Mouse (Mus musculus) cerebellum, adult 9-10 months (tissue): Measurements from ENCODE around the gene Capn15.

Experiments used
- DNase-seq: peaks from one replicate; pipeline ENCODE4 v3.0.0; 2022

Capn15 gene

DNA sequence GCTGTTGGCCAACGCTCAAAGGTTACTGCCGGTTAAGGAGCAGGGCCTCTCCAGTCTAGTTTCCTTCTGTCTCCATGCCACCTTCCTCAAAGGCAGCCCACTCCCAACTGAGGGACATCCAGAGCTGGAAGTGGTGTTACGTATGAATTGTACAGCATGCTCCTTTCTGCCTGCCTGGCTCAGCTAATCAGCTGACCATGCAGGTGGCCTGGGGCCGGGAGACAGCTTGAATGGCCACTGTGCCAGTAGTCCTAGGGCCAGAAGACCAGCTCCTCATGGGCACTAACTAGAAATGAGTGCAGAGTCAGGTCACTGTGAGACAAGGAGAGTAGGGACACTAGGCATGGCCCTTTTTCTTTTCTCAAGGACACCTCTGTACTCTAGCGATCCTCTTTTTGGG lies 32.4 kb downstream of the Capn15 start:
- DNase-seq: peak; percentile 88

DNA sequence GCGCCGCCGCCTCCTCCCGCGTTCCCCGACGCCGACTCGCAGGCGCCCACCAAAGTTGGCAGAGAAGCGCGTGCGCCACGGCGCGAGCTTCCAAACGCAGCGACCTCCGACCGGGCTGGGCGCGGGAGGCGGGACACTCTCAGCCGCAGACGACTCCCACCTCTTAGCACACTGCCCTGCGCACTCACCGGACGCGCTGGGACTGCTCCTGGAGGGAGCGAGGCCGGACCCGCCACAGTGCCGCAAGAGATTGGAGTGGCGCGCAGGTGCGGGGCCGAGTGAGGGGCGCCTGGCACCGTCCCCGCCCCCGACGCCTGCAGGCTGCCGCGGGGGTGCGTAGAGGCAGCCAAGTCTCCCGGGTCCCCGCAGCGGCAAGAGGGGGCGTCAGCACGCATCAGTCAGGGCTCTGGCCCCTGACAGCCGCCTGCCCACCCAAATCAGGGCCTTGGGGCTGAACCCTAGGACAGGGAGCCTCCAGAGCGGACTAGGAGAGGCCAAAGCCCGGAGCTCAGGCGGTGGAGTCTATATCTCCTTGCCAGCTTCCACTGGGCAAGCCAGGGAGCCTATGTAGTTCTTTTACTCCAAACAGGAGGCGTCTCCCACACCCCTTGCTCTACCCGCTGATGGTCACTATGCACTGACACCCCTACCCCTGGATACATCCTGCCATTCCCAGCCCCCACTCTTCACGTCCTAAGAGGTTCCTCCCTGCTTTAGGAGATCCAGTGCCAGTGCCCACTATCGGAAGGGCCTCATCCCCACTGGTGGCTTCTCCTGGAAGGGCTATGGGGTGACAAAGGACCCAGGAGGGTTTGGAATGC lies 33.6 kb downstream of the Capn15 start, which contains the start of gene A930017K11Rik:
Gene A930017K11Rik, minus strand, starts transcription at position 763 of the 821 bp plus-strand sequence.
- peak; percentile 74 for DNase-seq

DNA sequence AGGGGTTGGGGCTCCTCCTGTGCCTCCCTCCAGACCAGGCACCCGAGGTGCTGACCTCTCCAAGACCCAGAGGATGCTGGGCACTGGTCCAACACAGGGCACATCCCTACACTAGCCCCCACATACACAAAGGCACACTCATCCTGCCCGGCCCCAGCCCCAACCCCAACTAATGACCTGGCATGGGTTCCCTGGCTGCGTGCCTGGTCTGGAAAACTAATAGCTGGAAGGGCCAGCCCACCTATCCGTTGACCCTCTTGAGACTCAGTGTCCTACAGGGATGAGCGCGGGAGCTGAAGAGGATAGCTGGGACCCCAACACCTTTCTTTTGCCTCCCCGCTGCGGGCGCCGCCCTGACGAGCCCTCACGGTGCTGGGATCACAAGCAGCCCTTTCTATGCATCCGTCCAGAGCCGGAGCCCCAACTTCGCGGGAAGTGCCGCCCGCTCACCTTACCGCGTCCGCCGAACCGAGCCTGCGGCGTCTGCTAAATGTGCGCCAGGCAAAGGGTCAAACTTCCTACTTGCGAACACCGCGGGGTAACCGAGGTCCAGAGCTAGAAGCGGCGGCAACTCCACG lies 34.3 kb downstream of the Capn15 start:
- DNase-seq: peak; percentile 77

DNA sequence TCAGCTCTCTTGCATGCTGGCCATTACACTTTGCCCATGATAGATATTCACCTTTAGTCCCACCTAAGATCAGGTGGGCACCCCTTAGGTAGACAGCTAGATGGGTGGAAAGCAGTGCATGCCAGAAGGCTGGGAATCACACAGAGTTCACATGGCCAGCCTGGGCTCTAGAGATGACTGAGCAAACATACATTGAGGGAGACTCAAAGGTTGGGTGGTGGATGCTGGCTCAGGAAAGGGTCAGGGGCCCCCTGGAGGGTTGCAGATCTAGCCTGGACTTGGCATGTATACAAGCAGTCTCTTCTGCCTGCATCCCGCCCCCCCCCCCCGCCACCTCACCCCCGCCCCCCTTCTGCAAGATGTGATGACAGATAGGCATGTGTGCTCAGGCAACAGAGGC lies 34.9 kb downstream of the Capn15 start:
- DNase-seq: peak; percentile 62

DNA sequence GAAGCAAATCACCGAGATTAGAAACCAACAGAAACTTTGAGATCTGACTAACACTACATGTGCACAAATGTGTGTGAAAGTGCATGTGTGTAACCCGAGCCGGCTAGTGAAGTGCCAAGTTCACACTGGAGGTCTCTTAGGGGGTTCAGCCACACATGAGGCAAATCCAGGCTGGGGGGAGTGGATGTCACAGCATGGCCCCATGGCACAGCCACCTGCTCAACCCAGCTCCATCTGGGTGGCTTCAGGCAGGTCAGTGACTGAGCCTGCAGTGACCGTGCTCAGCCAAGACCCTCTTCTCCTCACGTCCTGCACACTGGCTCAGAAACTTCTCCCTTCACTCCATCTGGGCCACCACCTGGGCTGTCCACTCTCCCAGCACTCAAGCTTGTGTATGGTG lies 35.6 kb downstream of the Capn15 start:
- DNase-seq: peak; percentile 61

DNA sequence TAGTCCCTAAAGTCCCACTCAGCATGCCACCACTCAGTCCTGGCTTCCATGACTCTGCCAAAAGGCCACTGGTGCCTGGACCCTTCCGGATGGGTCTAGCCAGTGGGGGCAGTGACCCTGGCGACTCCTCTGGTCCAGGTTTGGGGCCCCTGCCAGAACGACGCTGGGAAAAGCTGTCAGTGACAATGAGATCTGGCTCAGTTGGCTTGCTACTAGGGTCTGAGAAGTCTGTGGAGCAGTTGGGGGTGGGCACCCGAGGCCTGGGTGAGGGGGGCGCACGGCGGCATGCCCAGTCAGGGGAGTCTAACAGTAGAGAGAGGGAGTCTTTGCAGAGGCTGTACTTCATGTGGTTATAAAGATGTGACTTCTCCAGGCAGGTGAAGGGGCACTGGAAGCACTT lies 37.5 kb downstream of the Capn15 start:
- DNase-seq: peak; percentile 58

DNA sequence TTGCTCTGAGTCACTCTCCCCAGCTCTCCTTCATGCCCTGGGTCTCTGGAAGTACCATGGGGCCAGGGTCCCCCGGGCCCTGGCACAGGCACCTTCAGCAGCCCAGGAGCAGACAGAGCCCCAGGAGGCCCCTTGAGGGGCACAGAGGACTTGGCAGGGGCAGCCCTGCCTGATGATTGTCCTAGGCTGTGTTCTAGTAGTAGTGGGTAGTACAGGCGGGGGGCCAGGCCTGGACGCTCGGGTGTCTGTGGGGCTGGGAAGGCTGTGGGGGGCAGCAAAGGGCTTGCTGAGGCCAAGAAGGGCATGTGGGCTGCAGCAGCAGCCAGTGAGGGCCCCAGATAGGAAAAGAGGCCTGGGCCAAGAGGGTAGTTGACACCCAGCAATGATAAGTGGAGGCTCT lies 38.0 kb downstream of the Capn15 start:
- DNase-seq: no peak

DNA sequence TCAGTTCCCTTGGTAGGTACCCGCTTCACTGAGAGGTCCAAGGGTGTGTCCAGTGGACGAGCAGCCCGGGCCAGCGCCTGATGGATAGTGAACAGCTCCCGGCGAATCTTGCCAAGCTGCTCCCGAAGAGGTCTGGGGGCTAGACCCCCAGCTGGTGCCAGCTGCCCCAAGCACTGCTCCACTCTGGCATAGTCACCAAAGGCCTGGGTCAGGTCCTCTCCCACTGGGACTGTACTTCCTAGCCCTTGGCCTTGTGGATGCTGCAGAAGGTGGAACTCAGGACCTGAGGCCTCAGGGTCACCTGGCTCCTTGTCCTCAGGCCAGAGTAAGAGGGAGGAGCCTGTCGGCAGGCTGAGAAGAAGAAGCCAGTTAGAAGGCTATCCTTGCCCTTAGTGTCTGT lies 38.7 kb downstream of the Capn15 start:
- DNase-seq: no peak

DNA sequence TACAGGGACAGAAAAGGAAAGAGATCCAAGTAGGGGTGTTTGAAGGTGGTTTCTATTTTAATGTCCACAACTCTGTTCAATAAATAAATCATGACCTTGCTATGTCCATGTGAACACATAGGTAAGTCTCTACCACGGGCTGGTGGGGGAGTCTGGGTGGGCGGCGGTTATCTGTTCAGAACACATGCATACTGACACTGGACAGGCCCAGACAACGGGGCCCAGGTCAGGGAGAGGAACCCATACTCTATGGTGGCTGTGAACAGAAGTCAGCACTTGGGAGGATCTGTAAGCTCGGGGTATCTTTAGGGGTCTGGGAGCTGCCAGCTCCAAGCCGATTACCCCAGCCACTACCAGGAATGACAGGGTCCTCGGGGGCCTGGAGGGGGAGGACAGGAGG lies 39.2 kb downstream of the Capn15 start:
- no peak for DNase-seq

DNA sequence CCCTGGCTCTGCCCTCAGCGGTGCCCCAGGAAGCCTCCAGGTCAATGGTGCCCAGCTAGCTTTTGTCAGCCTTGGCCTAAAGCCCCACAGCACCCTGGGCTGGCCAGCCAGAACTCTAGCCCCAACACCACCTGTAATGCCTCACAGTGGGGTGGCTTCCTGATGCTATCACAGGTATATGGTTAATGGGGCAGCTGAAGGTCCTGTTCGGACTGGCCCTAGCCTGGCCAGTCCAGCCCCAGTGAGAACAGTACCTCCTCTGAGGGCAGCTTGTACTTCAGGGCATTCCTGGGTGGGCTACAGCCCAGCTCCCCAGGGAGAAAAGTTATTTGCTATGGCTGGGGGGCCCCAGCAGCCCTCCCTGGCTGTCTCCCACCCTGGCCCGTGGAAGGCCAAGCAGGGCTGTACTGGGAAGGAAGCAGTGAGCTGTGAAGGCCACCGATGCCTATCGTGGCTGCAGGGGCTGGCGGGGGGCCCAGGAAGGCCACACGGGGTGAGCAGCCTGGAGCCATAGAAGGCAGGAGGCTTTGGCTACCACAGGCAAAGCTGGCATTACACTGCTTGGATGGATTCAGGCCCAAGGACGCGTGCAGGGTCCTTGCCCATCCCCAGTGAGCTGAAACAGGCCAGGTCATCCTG lies 40.0 kb downstream of the Capn15 start:
- no peak for DNase-seq

DNA sequence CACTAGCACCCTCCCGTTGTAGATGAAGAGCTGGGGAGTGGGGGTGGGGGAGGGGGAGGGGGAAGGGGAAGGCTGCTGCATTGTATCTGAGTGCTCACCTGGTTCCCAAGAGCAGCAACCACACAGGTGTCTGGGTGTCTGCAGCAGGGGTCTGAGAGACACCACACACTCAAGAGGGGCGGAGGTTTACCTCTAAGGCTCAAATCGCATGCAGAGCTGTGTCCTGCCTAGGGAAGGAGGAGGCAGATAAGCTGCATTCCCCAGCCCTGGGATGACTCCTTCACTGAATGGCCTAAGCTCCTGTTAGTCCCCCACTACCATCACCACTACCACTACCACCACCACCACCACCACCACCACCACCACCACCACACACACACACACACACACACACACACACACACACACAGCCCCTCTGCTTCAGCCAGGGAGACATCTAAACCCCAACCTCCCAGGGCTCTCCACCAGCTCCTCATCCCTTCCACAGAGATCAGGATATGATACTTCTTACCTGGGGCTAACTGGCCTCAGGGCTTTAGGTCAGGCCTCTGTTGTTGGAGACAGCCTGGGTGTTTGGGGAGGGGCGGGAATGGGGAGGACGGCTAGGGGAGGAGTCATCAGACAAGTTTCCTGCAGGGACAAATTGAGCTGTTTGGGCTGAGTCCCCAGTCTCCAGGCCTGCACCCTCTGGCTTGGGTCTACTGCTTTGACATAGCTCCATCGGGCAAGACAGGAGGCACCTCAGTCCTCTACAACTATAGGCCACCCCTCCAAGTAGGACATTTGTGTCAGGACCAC lies 41.0 kb downstream of the Capn15 start, which contains the start of the genes Pigq and Nhlrc4:
Gene Pigq, minus strand, starts transcription at position 571 of the 798 bp plus-strand sequence.
Gene Nhlrc4, minus strand, starts transcription at position 596 of the 798 bp plus-strand sequence.
- no peak for DNase-seq

DNA sequence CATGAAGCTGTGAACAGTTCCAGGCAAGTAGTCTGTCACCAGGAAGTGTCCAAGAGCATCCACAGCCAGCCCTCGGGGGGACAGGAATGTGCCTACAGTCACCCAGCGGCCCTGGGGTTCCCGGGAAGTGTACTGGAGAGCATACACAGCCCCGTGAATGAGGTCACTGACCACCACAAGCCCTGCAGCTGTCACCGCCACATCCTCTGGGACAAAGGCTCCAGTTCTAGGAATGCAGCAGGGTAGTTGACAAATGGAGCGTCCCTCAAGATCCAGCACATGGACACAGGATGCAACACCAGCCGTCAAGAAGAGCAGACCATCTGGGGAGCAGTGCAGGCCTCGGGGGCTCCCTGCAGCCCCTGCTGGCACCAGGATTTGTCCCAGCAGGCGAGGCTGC lies 41.8 kb downstream of the Capn15 start:
- DNase-seq: no peak

DNA sequence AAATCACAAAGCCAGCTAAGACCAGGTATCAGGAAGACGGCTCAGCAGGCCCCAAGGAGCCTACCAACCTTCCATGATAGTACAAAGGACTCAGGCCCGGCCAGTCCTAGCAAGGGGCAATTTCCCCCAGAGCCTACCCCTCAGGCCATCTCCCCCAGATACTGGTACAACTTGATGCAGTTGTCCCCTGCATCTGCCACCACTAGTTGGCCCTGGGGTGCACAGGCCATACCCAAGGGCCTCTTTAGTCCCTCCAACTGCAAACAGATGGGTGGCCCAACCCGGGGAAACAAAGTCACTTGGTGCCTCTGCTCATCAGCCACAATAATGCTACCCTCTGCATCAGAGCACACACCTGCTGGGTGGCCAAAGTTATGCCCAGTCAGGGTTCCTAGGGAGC lies 42.4 kb downstream of the Capn15 start:
- no peak for DNase-seq

DNA sequence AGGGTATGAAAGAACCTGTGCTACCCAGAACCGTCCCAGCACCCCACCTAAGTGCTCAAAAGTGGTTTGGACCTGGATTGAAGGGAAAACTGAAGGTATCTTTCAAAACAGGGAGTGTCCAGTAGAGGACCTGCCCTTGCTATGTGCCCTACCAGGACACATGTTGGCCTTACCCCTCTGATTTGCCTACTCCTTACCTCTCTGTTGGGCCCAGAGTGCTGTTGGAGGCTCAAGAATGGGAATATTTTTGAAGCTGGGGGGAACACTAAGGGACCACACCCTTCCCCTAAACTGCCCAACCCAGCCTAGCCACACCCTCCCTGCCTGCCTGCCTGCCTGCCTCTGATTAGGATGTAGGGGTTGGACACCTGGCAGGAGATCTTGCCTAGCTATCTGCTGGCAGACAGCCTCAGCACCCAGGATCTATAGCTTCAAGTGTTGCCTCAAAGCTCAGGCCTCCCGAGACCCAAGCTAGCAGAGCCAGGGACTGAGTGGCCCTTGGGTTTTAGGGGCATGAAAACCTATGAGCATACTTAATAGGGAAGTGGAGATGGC lies 42.9 kb downstream of the Capn15 start:
- peak; percentile 54 for DNase-seq

DNA sequence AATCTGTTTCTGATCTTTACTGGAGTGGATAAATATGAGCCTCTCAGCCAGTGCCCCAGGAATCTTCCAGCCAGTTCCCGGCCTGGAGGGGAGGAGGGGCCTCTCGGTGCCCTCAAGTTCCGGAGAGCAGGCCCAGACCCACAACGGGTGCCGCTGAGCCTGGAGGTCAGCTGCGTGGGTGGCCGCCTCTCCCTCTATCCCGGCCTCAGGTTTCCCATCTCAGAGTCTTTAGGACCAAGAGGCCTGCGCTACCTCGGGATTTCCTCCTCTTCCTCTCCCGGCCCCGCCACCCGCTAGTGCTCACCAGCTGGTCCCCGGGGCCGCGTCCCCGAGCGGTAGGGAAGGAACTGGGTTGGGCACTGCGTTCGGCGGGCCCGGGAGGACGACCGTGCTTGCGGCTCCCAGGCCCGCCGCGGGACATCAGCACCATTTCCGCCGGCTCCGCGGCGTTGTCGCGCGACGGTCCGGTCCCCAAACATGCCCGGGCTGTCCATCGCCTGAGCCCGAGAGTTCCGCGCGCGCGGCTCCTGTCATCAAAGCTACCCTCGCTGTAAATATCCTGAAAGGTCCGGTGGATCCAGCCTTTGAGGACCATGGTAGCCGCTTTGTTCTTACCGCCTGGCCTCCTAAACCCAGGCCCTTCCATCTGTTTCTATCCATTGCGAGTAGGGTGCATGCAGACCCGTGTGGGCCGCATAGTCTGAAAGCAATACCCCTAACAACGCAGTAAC lies 43.9 kb downstream of the Capn15 start:
- DNase-seq: peak; percentile 73

DNA sequence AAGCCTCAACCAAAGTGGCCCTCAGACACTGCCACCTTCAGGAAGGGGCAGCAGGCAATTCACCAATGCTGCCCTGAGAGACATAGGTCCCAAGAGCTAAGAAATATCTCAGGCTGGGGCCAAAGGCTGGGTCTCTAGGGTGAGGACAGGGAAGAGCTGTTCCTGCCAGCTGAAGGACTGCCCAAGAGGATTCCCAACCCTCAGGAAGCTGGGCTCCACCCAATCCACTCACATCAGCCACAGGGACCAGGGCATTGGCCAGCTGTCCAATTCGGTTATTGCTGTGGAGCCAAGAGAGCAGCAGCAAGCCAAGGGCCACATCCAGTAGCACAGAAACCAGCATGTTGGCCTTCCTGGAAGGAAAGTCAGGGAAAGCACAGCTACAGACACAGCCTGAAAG lies 51.1 kb downstream of the Capn15 start:
- DNase-seq: no peak

DNA sequence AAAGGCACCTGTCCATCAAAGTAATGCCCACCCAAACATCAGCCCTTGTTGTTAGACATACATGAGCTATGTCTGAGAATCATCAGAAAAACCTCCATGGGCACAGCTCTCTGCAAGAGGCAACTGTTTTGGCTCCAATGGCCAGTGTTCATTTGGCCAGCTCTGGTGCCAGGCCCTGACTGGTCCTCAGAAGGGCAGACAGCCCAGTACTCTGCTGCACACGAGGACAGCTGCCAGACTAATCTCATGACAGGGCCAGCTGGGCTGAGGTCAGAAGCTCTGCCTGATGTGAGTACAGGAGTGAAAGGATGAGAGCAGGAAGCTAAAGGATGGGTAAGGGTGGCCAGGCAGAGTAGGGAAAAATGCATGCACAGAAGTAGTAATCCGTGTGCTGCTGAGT lies 60.2 kb downstream of the Capn15 start:
- peak; percentile 46 for DNase-seq

DNA sequence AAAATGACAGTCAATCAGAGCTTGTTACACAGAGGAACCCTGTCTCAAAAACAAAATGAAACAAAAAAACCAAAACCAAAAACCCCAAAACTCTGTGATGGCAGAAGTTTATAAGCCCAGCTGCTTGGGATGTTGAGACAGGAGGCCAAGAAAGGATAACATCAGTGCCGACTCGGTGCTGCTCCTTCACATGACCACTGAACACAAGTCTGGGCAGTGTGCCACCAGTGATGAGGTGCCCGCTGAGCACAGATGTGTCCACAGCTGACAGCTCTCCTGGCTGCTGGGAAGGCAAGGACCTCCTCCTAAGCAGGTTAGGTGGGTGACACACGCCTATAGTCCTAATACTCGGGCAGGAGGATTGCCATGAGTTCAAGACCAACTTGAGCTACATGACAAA lies 63.5 kb downstream of the Capn15 start:
- DNase-seq: peak; percentile 61

DNA sequence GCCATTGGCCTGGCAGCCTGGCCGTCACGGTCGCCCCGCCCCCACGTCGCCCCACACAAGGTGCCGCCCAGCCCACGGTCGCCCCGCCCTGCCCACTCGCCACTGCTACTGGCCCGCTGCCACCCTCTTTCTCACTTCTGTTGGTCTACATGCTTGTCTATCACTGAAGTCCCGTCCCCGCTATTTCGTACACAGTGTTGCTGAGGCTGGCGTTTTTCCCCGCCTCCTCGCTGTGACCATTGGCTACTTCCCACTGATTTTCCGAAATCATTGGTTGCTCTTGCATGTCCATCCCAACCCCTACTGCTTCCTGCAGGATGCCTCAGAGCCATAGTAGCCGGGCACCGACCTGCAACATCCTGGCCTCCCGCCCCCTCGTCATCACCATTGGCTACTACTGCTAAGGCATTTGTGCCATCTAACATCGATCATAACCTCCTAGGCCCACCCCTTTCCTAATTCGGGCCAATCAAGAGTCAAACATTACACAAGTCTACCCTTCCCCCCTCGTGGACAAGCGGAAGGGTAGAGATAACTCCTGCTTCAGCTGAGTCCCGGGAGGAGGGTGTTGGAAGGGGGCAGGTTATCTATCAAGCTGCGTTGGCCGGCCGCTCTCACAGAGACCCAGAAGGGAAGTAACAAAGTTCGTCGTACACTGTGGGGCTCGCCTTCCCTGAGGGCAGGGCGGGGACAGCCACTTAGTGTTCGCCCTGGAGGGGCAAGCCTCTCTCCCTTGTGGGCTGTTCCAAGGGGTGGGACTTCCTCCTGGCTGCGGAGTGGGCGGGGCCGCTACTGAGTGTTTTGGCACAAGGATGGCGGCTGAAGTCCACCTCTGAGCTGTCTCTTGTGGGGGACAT lies 65.6 kb downstream of the Capn15 start:
- peak; percentile 100 for DNase-seq

DNA sequence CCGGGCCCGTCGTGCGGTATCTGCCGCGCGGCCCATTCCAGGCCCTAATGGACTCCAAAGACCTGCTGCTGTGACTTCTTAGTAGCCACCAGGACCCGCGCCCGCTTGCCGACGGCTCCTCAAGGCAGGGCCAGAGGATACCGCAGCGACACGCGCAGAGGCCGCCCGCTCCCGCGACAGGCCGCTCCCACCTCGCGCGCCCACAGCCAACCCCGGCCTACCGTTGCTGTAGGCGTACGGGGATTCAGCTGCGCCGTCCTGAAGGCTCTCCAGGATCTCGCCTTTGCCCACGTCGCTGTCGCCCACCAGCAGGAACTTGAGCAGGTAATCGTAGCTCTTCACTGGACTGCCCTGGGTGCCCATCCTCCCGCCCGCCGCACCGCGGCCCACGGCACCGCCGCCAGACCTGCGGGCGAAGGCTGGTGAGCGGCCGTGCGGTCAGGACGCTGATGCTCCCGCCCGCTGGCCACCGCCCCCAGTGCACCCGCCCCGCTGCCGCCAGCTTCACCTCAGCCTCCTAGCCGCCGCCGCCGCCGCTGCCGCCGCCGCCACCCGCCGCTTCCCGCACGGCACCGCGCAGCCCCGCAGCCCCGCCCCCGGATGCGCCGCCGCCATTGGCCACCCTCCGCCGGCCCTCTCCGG lies 66.3 kb downstream of the Capn15 start, which contains the start of gene Rab40c:
Gene Rab40c, minus strand, starts transcription at position 584 of the 642 bp plus-strand sequence.
- DNase-seq: no peak
